Mouse (Mus musculus) embryonic facial prominence, embryonic 14.5 days (tissue): ENCODE measurements around the gene Trpv2. TPM values are rescaled to one million over a fixed set of nuclear protein-coding genes. Genes with fewer than 3 reads are reported as not detected.

Experiments
- ATAC-seq: fragments of 200-750 bp; cut with Nextera tagmentation; 2 replicates; pipeline ENCODE4 v1.8.0; 2017; ENCODE audit warnings: low read depth, moderate number of reproducible peaks, moderate TSS enrichment
- DNase-seq: peaks from one replicate; pipeline ENCODE4 v3.0.0-alpha.2; 2015; ENCODE audit warnings: low spot score
- H3K27ac ChIP-seq: fragments of 300-500 bp; sonication (generic); replicated peaks from 2 replicates; pipeline ENCODE4 v1.5.1; 2014; ENCODE audit warnings: low read depth, mild to moderate bottlenecking, low read length, moderate library complexity
- H3K27me3 ChIP-seq: fragments of 300-500 bp; sonication (generic); replicated peaks from 2 replicates; pipeline ENCODE4 v1.6.1; 2014; ENCODE audit warnings: low read length; ENCODE audit not compliant: control insufficient read depth, insufficient read depth
- H3K36me3 ChIP-seq: fragments of 300-500 bp; sonication (generic); 2 replicates; pipeline ENCODE4 v1.6.1; 2014; ENCODE audit warnings: low read length, mixed read lengths; ENCODE audit not compliant: control insufficient read depth, insufficient read depth
- H3K4me1 ChIP-seq: fragments of 300-500 bp; sonication (generic); 2 replicates; pipeline ENCODE4 v1.6.1; 2014; ENCODE audit warnings: antibody characterized with exemption, low read length; ENCODE audit not compliant: control insufficient read depth, insufficient read depth
- H3K4me2 ChIP-seq: fragments of 300-500 bp; sonication (generic); 2 replicates; pipeline ENCODE4 v1.6.1; 2014; ENCODE audit warnings: low read depth, mild to moderate bottlenecking, low read length, moderate library complexity, mixed read lengths
- H3K4me3 ChIP-seq: fragments of 300-500 bp; sonication (generic); 2 replicates; pipeline ENCODE4 v1.5.1; 2014; ENCODE audit warnings: low read depth, mild to moderate bottlenecking, low read length
- H3K9ac ChIP-seq: fragments of 300-500 bp; sonication (generic); 2 replicates; pipeline ENCODE4 v1.6.1; 2014; ENCODE audit warnings: low read depth, mild to moderate bottlenecking, low read length, moderate library complexity, mixed read lengths
- H3K9me3 ChIP-seq: fragments of 300-500 bp; sonication (generic); 2 replicates; pipeline ENCODE4 v1.6.1; 2016; ENCODE audit warnings: low read length; ENCODE audit not compliant: control insufficient read depth
- WGBS: fragments of 180-500 bp; shearing (Covaris S2); extraction: QIAGEN DNeasy Blood & Tissue Kit; methylation state at CpG from one replicate; pipeline ENCODE4 v1.1.7; 2014; 5-methylcytosine and 5-hydroxymethylcytosine counted together
- polyA plus RNA-seq: library from polyadenylated mRNA; unstranded; fragments of >200 nt; fragmentation: Nextera tagmentation; extraction: Ambion mirVana; gene quantifications from 2 replicates; pipeline ENCODE4 v1.2.1, GENCODE M21; 2014

Gene Trpv2
- 5.3 and 6.4 TPM in 2 replicates for polyA plus RNA-seq

DNA sequence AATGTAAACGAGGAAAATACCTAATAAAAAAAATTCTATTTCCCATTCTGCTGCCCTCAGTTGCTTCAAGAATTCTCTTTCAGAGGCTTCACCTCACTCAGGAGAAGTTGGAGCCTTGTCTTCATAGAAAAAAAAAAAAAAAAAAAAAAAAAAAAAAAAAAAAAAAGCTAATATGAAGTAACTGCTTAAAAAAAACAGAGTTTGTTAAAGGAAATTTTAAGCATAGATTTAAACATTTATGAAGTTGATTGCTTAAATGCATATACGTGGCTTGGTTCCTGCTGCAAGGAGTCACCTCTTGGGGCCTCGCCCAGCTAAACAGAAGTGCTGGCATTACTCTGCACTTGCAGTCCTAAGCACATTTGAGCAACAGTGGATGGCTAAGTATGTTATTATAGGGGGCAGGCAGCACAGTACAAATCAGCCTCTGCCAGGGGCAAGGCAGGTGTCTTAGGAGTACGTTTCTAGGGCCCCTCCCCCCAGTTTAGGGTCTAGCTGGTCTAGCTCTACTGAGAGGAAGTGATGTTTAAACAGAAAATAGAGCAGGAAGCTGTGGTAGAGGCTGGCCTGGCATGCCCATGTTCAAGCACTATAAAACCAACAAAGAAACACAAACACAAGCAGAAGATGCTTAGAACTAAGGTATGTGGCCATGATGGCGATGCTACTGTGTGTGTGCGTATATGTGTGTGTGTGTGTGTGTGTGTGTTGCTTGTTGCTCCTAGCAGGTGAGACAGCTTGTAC lies at the start of gene Trpv2:
Trpv2 (plus strand) TSS at position 528 of the 744 bp plus-strand sequence.
- Histone ChIP-seq H3K27ac (no peak within 1 kb of the TSS), H3K4me1 (no peaks in the 10 kb centered on the region), H3K9me3 (no peaks in the 10 kb centered on the region), H3K9ac (peak within 1 kb of the TSS; percentile 60; the same call in 1 of the 2 replicates), H3K36me3 (no peaks in the 10 kb centered on the region), H3K4me3 (peak within 1 kb of the TSS; percentile 54), H3K27me3 (no peaks in the 10 kb centered on the region), H3K4me2 (peak within 1 kb of the TSS; percentile 100)
- DNase-seq (no peak), ATAC-seq (no peak)
- 71% methylated on average over 6 of the region's 6 CpGs for WGBS

DNA sequence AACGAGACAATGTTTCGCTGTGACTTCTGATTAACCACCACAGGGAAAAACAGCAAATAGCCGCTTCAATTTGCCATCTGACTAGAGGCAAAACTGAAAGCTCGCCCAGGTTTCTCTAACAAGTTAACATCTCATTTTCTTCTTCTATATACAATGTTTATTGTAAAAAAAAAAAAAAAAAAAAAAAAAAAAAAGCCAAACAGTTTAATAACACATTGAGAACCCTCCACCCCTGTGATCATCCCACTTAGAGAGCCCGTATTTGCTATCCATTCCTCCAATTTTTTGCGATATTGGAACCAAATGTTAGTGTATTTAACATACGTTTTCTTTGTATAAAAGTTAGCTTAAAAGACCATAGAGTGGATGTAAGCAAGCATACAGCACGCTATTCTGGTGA lies 37.2 kb upstream of the Trpv2 start:
- peak overlapping the region; percentile 82; the same call in 1 of the 2 replicates for H3K4me3 ChIP-seq
- no peak for DNase-seq
- H3K4me1 ChIP-seq: no peaks in the 10 kb centered on the region
- WGBS: 69% methylated on average over 8 of the region's 8 CpGs
- H3K9ac ChIP-seq: no peak overlapping the region
- no peak for ATAC-seq
- H3K27me3 ChIP-seq: peaks cover 10% of the 10 kb centered on the region; the same call in 1 of the 2 replicates
- no peaks in the 10 kb centered on the region for H3K9me3 ChIP-seq
- H3K4me2 ChIP-seq: peak overlapping the region; percentile 91
- H3K27ac ChIP-seq: no peak overlapping the region
- 0 out of 2 replicates have a peak, but pooled peaks cover 5% of the 10 kb centered on the region for H3K36me3 ChIP-seq

DNA sequence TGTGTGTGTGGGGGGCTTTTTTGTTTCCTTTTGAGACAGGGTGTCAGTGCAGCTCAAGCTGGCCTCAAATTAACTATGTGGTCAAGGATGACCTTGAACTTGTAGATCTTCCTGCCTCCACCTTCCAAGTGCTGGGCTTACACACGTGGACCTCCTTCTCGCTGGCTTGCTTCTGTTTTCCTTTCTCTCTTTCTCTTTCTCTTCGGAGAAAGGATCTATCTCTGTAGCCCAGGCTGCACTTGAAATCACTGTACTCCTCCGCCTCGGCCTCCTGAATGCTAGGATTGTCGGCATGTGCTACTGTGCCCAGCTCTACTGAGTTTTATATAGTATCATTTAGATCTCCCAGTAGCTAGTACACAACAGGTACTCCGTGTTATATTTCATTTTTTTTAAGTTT lies 36.7 kb upstream of the Trpv2 start:
- Histone ChIP-seq H3K9ac (0 out of 2 replicates have a peak overlapping the region, but pooled peaks have one; percentile 20), H3K4me1 (no peaks in the 10 kb centered on the region), H3K27me3 (peaks cover 10% of the 10 kb centered on the region; the same call in 1 of the 2 replicates), H3K36me3 (0 out of 2 replicates have a peak, but pooled peaks cover 5% of the 10 kb centered on the region), H3K4me2 (peak overlapping the region; percentile 91), H3K27ac (no peak overlapping the region), H3K9me3 (no peaks in the 10 kb centered on the region), H3K4me3 (peak overlapping the region; percentile 82)
- WGBS: 31% methylated on average over 7 of the region's 7 CpGs
- ATAC-seq (no peak), DNase-seq (peak; percentile 14)

DNA sequence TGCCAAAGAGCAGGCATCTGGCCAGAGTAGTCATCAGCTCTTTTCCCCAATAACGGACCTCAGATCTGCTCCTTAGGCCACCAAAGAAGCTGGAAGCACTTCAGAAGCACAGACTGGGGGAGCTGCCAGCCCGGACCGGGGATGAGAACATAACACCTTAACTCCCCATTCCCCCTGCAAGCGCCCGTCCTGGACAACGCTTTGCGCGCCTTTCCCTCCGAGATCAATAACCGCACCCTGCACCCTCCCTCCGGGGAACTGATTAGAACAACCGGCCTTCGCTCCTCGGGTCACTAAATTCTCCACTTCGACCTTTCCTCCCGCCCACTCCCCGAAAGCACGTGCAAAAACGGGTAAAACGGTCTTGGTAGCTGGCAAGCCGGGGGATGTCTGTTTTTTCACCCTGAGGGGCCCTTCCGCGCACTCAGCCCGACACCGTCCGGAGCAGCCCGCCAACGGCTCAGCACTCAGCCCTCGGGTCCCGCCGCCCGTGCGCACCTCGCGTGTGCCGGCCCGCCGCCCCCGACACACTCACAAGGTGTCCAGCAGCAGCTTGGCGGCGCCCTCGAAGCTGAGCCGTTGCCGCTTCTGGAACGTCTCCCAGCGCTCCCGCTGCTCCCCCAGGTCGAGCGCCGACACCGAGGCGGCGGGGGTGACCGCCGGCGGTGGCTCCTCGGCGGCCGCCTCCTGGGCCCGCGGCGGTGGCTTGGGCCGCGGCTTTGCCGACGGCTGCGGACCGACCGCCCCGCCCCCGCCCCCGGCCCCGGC lies 35.8 kb upstream of the Trpv2 start:
- H3K36me3 ChIP-seq: 0 out of 2 replicates have a peak, but pooled peaks cover 2% of the 10 kb centered on the region
- no peaks in the 10 kb centered on the region for H3K4me1 ChIP-seq
- DNase-seq: peak; percentile 61
- peak overlapping the region; percentile 91 for H3K4me2 ChIP-seq
- WGBS: 0% methylated on average over 50 of the region's 73 CpGs
- peak overlapping the region; percentile 82 for H3K4me3 ChIP-seq
- H3K27ac ChIP-seq: peak overlapping the region; percentile 44
- H3K9ac ChIP-seq: peak overlapping the region; percentile 92
- peaks cover 10% of the 10 kb centered on the region; the same call in 1 of the 2 replicates for H3K27me3 ChIP-seq
- ATAC-seq: peak; percentile 83
- H3K9me3 ChIP-seq: no peaks in the 10 kb centered on the region

DNA sequence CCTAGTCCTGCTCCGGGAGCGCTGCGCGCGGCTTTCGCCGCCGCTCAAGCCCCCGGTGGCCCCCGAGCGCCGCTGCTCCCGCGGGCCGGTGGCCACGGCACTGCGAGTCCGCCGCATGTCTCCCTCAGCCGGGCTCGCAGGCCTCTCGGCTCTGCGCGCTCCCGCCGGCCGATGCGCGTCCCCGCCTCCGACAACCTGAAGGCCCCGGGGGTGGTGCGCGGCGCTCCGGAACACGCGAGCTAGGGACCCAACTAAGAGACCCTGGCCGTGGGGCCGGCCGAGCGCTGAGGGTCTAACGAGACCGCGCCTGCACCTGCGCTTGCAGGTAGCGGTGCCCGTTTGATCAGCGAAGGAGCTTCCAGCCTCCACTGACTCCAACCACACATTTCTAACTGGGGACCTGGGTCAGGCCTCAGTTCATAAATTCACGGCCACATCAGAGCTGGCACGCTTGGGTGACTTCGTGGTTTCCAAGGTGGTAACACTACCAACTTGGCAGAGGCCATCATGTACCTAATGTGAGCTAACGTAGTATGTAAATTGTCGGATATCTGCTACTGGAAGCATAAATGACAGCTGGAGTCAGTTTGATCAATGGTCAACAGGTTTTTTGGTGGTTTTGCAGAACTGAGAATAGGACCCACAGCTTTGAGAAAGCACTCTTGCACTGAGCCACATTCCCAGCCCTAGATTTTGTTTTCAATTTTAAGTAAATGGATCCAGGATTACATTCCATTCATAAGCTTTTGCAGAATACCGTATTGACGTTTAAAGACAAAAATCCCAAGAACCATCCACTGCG lies 35.0 kb upstream of the Trpv2 start, which contains the start of gene Cenpv:
Cenpv (minus strand) TSS at position 173 of the 802 bp plus-strand sequence.
- DNase-seq (peak; percentile 70), ATAC-seq (peak; percentile 77)
- WGBS: 7% methylated on average over 30 of the region's 57 CpGs

GRCm38 (mm10) chr11:62540167-62540566 lies 34.1 kb upstream of the Trpv2 start:
- 77% methylated on average over 7 of the region's 7 CpGs for WGBS
- H3K4me1 ChIP-seq: no peaks in the 10 kb centered on the region
- no peak overlapping the region for H3K4me3 ChIP-seq
- no peak overlapping the region for H3K9ac ChIP-seq
- H3K9me3 ChIP-seq: no peaks in the 10 kb centered on the region
- ATAC-seq (no peak), DNase-seq (no peak)
- H3K27ac ChIP-seq: no peak overlapping the region
- H3K4me2 ChIP-seq: no peak overlapping the region
- H3K27me3 ChIP-seq: peaks cover 10% of the 10 kb centered on the region; the same call in 1 of the 2 replicates
- no peaks in the 10 kb centered on the region for H3K36me3 ChIP-seq

More for the DNA sequence above, 35.0 kb upstream of the Trpv2 start, which contains the start of gene Cenpv:
- Histone ChIP-seq H3K36me3 (no peaks in the 10 kb centered on the region), H3K4me2 (peak within 1 kb of the TSS; percentile 91), H3K27me3 (peaks cover 10% of the 10 kb centered on the region; the same call in 1 of the 2 replicates), H3K9ac (peak within 1 kb of the TSS; percentile 92), H3K27ac (peak within 1 kb of the TSS; percentile 44), H3K9me3 (no peaks in the 10 kb centered on the region), H3K4me3 (peak within 1 kb of the TSS; percentile 82), H3K4me1 (no peaks in the 10 kb centered on the region)

- no peaks in the 10 kb centered on the region for H3K9me3 ChIP-seq
- DNase-seq (no peak), ATAC-seq (no peak)
- no peak overlapping the region for H3K9ac ChIP-seq
- H3K4me3 ChIP-seq: no peak overlapping the region
- no peaks in the 10 kb centered on the region for H3K36me3 ChIP-seq
- H3K27me3 ChIP-seq: peaks cover 10% of the 10 kb centered on the region; the same call in 1 of the 2 replicates
- no peak overlapping the region for H3K27ac ChIP-seq
- WGBS: 74% methylated on average over 2 of the region's 2 CpGs
- H3K4me2 ChIP-seq: no peak overlapping the region
- no peaks in the 10 kb centered on the region for H3K4me1 ChIP-seq
Observed at GRCm38 (mm10) chr11:62540969-62541368, 33.3 kb upstream of the Trpv2 start.

- no peak overlapping the region for H3K4me3 ChIP-seq
- ATAC-seq (no peak), DNase-seq (no peak)
- H3K9ac ChIP-seq: no peak overlapping the region
- no peaks in the 10 kb centered on the region for H3K9me3 ChIP-seq
- no peaks in the 10 kb centered on the region for H3K4me1 ChIP-seq
- H3K4me2 ChIP-seq: no peak overlapping the region
- 71% methylated on average over 8 of the region's 8 CpGs for WGBS
- no peaks in the 10 kb centered on the region for H3K36me3 ChIP-seq
- no peak overlapping the region for H3K27ac ChIP-seq
- peaks cover 10% of the 10 kb centered on the region; the same call in 1 of the 2 replicates for H3K27me3 ChIP-seq
Observed at GRCm38 (mm10) chr11:62541581-62541980, 32.7 kb upstream of the Trpv2 start.
